Mouse (Mus musculus) urinary bladder, adult 18-20 months (tissue): Measurements from ENCODE around the gene Art4.

Experiments
- DNase-seq, 2 experiments: peaks; one replicate each; pipeline ENCODE4 v3.0.0; 2022; ENCODE audit warnings: low spot score in 2 of 2, mixed read lengths in 2 of 2

The Art4 gene

DNA sequence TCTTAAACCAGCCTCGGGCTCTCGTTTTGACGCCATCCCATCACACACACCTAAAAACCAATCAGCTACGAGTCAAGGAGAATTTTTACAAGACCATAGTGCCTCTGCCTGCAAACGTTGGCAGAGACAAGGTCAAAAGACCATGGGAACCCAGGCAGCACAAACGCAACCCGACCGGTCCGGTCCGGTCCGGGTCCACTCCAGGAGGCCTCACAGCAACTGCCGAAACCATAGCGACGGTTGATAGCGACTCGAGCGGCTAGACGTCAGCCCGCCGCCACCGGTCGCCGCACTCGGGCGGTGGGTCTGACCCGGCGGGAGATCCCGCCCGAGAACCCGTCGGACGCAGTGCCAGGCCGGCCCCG is 30.0 kb downstream of the Art4 start, which contains the start of gene BC049715:
TSS of gene BC049715 (plus strand) at position 111 of the 365 bp plus-strand sequence.
- DNase-seq = no peak

DNA sequence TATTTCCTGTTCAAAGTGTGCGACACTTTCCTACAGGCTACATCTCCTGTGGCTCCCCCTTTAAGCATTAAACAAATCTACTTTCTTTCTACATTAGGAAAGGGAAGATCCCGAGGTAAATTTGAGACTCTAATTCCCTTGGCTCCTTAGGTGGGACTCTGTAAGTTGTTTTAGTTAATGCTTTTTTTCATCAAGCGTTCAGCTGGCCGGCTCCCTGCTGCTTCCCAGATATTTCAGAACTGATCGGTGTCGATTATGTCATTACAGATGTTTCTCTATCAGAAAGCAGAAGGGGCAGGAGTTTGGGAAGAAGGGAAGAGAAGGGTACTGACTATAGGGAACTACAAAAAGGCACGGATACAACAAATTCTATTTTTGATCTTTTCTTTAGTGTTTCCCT is 30.4 kb downstream of the Art4 start:
- no peak for DNase-seq

GRCm38 (mm10) chr6:136824987-136825386 is 32.5 kb downstream of the Art4 start:
- no peak for DNase-seq

DNA sequence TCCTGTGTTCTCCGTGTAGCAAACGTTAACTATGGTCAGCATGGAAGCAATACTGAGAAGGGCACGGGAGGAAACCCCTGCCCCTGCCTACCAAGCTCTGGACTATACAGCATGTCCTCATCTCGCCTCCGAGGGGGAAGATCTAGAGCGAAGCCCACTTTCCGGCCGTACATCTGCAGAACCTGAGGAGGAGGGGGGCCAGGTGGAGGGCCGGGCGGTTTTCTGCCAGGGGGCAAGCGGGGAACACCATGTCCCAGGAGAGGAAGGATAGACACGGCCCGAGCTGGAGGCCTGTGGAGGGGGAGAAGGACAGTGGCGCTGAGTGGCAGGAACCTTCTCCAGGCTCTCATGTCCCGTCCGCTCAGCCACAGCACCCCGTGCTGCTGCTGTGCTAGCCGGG is 36.4 kb downstream of the Art4 start:
- no peak for DNase-seq

DNA sequence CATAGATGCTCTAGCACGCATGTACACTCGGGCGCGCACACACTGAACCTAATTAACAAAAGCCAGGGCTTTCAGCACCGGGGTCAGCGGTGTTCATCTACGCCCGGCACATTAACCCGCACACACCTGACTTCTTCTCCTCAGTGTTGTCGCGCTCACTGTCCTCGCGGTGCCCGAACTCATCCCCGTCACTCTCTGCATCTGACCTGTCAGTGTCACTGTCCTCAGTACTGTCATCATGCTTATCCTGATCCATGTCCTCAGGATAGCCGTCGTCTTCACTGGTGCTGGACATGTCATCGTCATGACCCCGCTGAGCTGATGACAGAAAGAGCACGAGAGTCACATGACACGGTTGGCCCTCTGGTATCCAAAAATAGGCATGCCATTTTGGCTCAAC is 37.2 kb downstream of the Art4 start:
- no peak for DNase-seq

DNA sequence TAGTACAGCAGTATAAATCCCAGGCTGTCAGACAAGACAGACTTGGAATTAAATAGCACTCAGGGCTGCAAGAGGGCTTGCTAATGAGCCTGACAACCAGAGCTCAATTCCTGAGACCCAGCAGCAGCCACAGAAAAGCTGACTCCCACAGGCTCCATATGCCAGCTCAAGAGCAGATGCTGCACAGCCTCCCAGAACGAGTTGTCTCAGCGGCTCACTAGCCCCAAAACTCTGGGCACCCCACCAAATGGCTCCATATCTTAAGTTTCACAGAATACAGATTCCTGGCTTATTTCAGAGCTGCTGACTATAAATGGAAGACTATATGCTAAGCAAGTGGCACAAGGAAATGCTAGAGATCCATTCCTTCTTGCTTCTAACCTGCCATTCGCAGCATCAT is 40.0 kb downstream of the Art4 start:
- no peak for DNase-seq

DNA sequence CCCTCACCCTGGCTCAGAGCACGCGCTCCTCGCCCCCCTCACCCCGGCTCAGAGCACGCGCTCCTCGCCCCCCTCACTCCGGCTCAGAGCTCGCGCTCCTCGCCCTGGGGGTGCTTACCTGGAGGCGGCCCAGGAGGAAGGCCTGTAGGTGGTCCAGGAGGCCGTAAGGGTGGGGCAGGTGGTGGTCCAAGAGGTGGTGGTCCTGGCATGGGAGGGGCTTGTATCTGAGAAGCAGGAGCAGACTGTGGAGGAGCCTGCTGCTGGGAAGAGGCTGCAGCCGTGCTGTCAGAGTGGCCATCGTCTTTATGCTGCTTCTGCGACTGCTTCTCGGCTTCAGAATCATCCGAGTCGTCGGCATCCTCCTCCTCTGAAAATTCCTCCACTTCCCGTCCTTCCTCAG is 40.7 kb downstream of the Art4 start:
- no peak for DNase-seq

GRCm38 (mm10) chr6:136815381-136815780 is 42.2 kb downstream of the Art4 start:
- DNase-seq = no peak

DNA sequence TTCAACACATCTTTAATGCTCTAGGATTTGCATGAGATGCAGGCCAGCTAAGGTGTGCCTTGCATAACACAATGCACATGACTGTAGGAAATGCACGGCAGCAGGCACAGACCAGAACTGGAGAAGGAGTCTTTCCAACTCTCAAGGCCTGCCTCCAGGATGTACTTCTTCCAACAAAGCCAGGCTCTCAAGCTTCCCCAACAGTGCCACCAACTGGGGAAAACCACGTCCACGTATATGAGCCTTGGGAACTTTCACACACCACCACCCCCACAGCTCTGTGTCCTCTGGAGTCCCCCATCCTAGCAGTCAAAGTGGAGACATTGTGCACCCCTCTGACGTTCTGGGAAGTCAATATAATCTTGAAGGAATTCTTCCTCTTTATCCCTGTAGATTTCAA is 44.4 kb downstream of the Art4 start:
- no peak for DNase-seq

DNA sequence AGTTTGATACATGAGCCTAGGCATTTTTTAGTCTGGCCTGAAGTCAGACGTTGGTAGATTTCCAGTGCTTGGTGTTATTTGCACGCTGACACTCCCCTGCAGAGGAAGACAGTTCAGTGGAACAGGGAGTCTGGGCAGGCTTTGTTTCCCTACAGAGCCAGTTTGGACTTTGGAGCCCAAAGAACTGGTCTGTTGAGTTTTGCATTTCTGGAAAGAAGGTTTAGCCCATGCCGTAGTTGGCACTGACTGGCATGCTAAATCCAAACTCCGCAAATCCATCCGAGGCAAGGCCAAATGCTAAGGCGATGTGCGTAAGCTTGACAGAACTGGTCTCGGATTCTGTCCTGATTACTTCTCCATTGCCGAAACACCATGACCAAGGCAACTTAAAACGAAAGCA is 46.3 kb downstream of the Art4 start:
- DNase-seq = no peak

GRCm38 (mm10) chr6:136809673-136810072 is 47.9 kb downstream of the Art4 start:
- DNase-seq = no peak

DNA sequence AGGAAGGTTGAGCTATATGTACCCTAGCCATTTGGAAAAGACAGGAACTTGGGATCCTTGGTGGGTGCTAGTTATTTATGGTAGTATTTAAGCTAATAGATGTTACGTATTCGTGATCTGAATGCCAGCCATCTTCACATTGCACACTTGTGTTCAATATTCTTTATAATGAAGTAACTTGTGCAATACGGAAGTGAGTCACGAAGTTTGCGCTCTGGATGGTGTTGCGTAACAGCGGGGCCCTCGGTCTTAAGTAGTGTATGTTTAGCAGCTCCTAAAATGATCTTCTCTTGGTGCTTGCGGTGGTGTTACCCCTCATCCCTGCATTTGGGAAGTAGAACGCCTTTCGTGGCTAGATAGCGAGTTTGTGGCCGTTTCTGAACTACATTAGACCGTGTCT is 48.5 kb downstream of the Art4 start:
- DNase-seq = peak in 1 of 2 experiments; percentile 71

GRCm38 (mm10) chr6:136808631-136809046 is 48.9 kb downstream of the Art4 start:
- DNase-seq = no peak

- peak; percentile 97 to 99 for DNase-seq
Measured at GRCm38 (mm10) chr6:136808014-136808417, 49.5 kb downstream of the Art4 start, which contains the start of gene H2afj. H2afj (plus strand) TSS chr6:136808244.

DNA sequence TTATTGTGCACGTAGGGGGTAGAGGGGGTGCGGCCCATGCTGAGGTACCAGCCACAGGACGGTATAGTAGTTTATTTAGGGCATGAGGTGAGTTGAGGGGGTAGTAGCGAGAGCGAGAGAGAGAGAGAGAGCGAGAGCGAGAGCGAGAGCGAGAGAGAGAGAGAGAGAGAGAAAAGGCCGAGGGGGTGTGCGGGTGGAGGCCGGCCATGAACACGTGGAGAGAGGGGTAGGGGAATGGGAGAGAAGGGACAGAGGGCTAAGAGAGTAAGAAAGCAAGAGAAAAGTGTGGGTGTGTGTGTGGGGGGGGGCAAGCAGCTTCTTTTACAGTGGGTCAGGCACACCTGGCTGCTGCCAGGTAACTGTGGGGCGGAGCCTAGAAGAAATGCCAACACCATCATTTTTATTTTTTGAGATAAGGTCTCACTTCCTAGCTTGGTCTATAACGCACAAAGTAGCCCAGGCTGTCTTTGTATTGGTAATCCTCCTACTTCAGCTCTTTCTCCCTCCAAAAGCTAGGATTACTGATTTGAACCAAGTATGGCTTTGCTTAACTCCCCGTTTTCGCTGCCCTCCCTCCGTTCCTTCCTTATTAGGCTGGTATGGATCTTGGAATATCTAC is 50.0 kb downstream of the Art4 start:
- DNase-seq = no peak

- no peak for DNase-seq
Measured at GRCm38 (mm10) chr6:136806819-136807218, 50.7 kb downstream of the Art4 start.

DNA sequence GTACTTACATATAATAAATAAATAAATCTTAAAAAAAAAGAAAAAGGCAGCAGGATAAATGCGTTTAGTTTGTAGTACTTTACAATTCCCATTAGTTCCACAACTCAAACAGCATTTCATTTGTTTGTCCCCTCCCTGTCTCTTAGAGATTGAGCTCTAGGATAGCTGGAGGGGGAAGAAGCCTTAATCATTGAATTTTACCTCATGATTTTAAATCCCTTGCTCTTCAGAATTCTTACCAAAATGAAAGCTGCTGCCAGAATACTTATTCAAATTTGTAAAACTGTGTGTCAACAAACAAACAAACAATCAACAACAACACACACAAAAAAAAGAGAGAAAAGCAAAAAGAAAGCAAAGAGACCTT is 52.1 kb downstream of the Art4 start:
- no peak for DNase-seq

DNA sequence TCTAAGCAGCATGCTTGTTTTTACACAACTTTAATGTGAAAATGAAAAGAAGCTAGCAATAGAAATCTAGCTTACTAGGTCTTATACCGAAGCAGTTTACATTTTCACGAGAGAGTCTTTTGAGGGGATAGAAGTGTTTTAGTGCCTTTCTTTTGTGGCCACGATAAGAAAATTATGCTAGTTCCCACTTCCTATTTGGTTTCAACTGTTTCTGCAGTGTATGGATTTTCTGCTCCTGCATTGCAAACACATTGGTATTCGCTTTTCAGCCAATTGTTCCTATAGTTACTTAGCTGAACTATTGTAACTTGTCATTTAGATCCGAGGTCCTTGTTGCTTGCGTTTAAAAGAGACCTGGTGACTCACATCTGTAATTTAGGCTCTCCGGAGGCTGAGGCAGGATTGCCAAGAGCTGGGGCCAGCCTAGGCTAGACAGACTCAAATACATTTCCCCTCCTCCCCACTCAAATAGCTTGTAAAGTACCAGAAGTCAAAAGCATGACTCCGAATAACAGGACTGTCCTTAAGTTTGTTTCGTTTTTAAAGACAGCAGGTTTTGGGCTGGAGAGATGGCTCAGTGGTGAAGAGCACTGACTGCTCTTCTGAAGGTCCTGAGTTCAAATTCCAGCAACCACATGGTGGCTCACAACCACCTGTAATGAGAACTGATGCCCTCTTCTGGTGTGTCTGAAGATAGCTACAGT is 52.7 kb downstream of the Art4 start:
- no peak for DNase-seq

DNA sequence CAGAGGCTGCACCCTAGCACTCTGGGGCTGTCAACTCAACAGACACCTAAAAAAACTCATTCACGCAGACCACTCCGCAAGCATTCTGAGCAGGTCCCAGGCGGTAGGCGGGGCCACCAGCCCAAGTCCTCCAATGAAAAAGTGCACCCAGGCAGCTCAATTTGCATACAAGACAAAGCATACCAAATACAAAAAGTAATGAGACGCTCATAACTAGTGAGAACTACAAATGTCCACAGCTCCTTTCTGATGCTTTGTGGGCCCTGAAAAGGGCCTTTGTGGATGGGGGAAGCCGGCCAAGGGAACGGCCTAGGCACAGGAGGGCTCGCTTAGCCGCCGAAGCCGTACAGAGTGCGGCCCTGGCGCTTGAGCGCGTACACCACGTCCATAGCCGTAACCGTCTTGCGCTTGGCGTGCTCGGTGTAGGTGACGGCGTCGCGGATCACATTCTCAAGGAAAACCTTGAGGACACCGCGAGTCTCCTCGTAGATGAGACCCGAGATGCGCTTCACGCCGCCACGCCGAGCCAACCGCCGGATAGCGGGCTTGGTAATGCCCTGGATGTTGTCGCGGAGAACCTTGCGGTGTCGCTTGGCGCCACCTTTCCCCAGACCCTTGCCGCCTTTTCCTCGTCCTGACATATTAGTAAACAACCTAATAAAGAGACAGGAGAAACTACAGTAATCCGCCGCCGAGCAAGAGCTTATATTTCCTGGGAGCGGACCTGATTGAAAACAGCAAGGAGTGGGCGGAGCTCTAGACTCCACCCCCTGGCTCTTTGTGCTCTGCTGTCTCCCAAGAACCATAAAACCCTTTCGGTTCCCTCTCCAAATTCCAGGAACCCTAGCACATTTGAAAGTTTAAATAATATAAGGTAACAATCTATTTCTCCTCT is 53.5 kb downstream of the Art4 start, which contains the start of gene Hist4h4:
TSS of gene Hist4h4 (minus strand) at position 677 of the 895 bp plus-strand sequence.
- DNase-seq = peak; percentile 95 to 99

DNA sequence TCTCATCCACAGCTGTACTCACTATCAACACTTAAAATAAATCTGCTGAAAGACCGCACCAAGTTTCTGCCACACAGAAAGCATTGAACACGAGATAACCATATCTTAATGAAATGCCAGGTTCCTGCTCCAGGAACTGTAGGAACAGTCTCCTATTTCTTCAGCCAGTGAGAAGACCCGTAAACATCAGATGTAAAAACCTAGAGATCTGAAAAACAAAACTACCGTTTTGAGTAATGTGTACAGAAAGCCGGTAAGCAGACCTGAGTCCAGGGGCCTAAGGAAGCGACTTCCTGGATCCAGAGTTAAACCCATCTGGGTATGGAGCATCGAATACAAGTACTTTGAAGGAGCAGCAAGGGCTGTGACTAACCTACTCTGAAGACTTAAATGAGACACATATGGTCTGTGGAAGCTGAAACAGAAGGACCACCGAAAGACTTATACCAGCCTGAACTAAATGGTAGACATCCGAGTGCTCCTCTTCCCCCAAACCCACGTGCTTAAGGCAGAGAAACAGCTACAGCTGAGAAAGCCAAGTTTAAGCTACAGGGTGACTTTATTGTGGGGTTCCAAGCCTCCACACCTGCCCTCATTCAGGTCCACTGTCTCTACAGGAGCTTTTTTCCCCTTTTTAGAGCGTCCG is 54.3 kb downstream of the Art4 start:
- no peak for DNase-seq

DNA sequence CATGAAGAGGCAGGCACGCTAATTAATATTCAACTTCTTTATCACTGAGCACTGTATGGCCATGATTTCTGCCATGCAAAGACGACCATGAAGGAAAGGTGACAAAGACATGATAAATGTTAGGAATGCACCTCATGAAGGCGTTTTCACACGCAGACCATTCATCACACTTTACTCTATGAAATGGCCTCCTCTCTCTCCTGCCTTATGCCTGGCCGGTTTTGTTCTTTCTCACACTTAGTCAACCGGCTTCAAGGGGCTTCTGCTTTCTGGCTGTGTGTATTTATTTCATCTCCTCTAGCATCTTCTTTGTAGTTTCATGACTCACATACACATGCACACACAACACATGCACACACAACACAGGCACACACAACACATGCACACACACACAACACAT is 56.3 kb downstream of the Art4 start:
- no peak for DNase-seq

DNA sequence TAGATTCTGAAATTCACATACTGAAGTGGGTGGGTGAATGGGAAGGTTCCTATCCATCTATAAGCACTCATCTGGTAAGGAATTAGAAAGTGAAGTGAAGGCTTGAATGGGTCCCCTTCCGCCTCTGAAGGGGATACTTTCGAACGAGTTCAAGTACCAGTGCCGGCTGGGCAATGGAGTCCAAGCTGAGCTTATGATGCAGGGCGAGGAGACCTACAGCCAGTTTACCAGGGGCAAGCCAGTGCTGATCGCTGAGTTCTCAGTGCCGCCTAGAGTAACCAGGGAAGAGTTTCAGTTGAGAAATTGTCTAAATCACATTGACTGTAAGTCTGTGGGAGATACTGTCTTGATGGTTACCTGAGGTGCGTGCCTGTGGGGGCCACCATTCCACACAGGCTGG is 56.8 kb downstream of the Art4 start:
- no peak for DNase-seq
